Mouse (Mus musculus): ENCODE data around the gene Gm815. TPM values are rescaled to one million over a fixed set of nuclear protein-coding genes. Genes with fewer than 3 reads are reported as not detected.

Gm815 gene
- polyA plus RNA-seq (2015; fragmentation: Nextera tagmentation; extraction: Ambion mirVana): not detected in 2 replicates

GRCm38 (mm10) chr19:26885616-26886015, at the start of gene Gm815:
TSS of gene Gm815 (plus strand) at chr19:26885881.
- no peak within 1 kb of the TSS for H3K27ac ChIP-seq (replicated peaks)
- H3K9me3 ChIP-seq: no peaks in the 10 kb centered on the region
- no peak within 1 kb of the TSS for H3K4me3 ChIP-seq
- H3K27me3 ChIP-seq (replicated peaks): no peaks in the 10 kb centered on the region
- H3K4me1 ChIP-seq: peaks cover 8% of the 10 kb centered on the region
- no peak for ATAC-seq (ENCODE audit: extremely low read depth, insufficient number of reproducible peaks, low FRiP score, low TSS enrichment)
- no peaks in the 10 kb centered on the region for H3K36me3 ChIP-seq
- H3K9ac ChIP-seq: no peak within 1 kb of the TSS
- no peak within 1 kb of the TSS for H3K4me2 ChIP-seq
- 67% methylated on average over 6 of the region's 6 CpGs for WGBS

GRCm38 (mm10) chr19:26837626-26838025, 48.1 kb upstream of the Gm815 start:
- no peaks in the 10 kb centered on the region for H3K4me1 ChIP-seq
- H3K9ac ChIP-seq: no peak overlapping the region
- no peaks in the 10 kb centered on the region for H3K27me3 ChIP-seq (replicated peaks)
- no peaks in the 10 kb centered on the region for H3K36me3 ChIP-seq
- no peak overlapping the region for H3K27ac ChIP-seq (replicated peaks)
- WGBS: 60% methylated on average over 1 of the region's 1 CpGs
- H3K4me2 ChIP-seq: no peak overlapping the region
- no peak for ATAC-seq (ENCODE audit: extremely low read depth, insufficient number of reproducible peaks, low FRiP score, low TSS enrichment)
- H3K4me3 ChIP-seq: no peak overlapping the region
- H3K9me3 ChIP-seq: no peaks in the 10 kb centered on the region

DNA sequence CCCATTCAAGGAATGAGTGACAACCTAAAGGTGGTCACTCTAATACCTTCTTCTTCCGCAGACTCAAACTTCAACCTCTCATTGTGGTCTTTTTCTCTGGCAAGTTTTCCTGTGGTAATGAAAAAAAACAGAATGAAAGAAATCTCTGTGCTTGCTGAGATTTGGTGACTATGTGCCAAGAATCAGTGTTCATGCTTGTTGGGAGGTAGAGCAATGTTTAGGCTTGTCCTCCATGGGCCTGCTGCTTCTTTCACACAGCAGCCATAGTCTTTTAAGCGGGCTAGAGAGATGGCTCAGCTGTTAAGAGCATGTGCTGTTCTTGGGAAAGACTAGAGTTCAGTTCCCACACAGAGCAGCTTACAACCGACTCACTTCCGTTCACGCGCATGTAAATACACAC, 41.8 kb upstream of the Gm815 start:
- peaks cover 11% of the 10 kb centered on the region for H3K4me1 ChIP-seq
- 88% methylated on average over 6 of the region's 6 CpGs for WGBS
- no peaks in the 10 kb centered on the region for H3K27me3 ChIP-seq (replicated peaks)
- no peak overlapping the region for H3K9ac ChIP-seq
- H3K36me3 ChIP-seq: no peaks in the 10 kb centered on the region
- peaks cover 2% of the 10 kb centered on the region; the same call in 1 of the 2 replicates for H3K9me3 ChIP-seq
- no peak overlapping the region for H3K27ac ChIP-seq (replicated peaks)
- no peak overlapping the region for H3K4me3 ChIP-seq
- H3K4me2 ChIP-seq: no peak overlapping the region
- ATAC-seq (ENCODE audit: extremely low read depth, insufficient number of reproducible peaks, low FRiP score, low TSS enrichment): no peak

- peak overlapping the region; percentile 71 for H3K9ac ChIP-seq
- peak overlapping the region; percentile 66 for H3K4me3 ChIP-seq
- no peak for ATAC-seq (ENCODE audit: extremely low read depth, insufficient number of reproducible peaks, low FRiP score, low TSS enrichment)
- WGBS: 26% methylated on average over 8 of the region's 8 CpGs
- H3K4me2 ChIP-seq: peak overlapping the region; percentile 72
- H3K36me3 ChIP-seq: no peaks in the 10 kb centered on the region
- peaks cover 3% of the 10 kb centered on the region; the same call in 1 of the 2 replicates for H3K9me3 ChIP-seq
- no peak overlapping the region for H3K27ac ChIP-seq (replicated peaks)
- H3K27me3 ChIP-seq (replicated peaks): no peaks in the 10 kb centered on the region
- peaks cover 11% of the 10 kb centered on the region for H3K4me1 ChIP-seq
Measured at GRCm38 (mm10) chr19:26844813-26845212, 40.9 kb upstream of the Gm815 start.

DNA sequence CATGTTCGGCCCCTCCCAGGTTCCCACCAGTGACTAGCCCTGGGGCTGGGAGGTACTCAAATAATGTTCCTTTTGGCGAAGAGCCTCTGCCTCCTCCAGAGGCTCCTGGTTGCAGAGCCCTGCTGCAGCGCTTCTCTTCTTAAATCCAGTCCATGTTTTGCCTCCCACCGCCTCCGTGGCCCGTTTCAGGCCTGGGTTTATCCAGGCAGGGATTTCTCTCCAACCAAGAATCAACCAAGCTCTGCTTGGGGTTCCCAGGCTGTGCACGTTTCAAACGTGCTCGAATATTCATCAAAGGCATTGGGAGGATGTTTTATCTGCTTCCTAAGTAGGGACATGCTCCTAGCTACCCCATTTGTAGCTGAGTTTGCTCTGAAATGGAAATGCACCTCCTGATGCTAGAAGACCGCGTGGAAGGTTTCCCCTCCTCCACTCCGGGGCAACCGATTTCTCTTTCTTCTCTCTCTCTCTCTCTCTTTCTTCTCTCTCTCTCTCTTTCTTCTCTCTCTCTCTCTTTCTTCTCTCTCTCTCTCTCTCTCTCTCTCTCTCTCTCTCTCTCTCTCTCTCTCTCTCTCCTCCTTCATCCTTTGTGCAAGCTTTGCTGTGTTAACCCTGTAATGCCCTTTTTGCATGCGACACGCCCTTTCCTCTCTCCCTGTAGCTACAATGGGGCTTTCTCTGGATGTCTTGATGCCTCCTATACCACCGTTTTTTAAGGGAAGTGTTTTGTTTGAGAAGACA, 40.2 kb upstream of the Gm815 start:
- H3K9ac ChIP-seq: peak overlapping the region; percentile 83
- H3K9me3 ChIP-seq: peaks cover 3% of the 10 kb centered on the region; the same call in 1 of the 2 replicates
- peak overlapping the region; percentile 66 for H3K4me3 ChIP-seq
- H3K27ac ChIP-seq (replicated peaks): peak overlapping the region; percentile 91
- H3K4me1 ChIP-seq: peaks cover 11% of the 10 kb centered on the region
- H3K36me3 ChIP-seq: no peaks in the 10 kb centered on the region
- ATAC-seq (ENCODE audit: extremely low read depth, insufficient number of reproducible peaks, low FRiP score, low TSS enrichment): no peak
- WGBS: under 1% methylated on average over 16 of the region's 16 CpGs
- no peaks in the 10 kb centered on the region for H3K27me3 ChIP-seq (replicated peaks)
- peak overlapping the region; percentile 72 for H3K4me2 ChIP-seq

GRCm38 (mm10) chr19:26846017-26846285, 39.7 kb upstream of the Gm815 start:
- 14% methylated on average over 1 of the region's 1 CpGs for WGBS
- H3K9me3 ChIP-seq: peaks cover 3% of the 10 kb centered on the region; the same call in 1 of the 2 replicates
- peaks cover 11% of the 10 kb centered on the region for H3K4me1 ChIP-seq
- H3K27me3 ChIP-seq (replicated peaks): no peaks in the 10 kb centered on the region
- H3K36me3 ChIP-seq: no peaks in the 10 kb centered on the region
- ATAC-seq (ENCODE audit: extremely low read depth, insufficient number of reproducible peaks, low FRiP score, low TSS enrichment): no peak
- H3K27ac ChIP-seq (replicated peaks): peak overlapping the region; percentile 91
- H3K4me3 ChIP-seq: peak overlapping the region; percentile 66
- peak overlapping the region; percentile 72 for H3K4me2 ChIP-seq
- peak overlapping the region; percentile 83 for H3K9ac ChIP-seq

GRCm38 (mm10) chr19:26851017-26851782, 34.5 kb upstream of the Gm815 start:
- Histone ChIP-seq H3K27me3 (replicated peaks) (no peaks in the 10 kb centered on the region), H3K9ac (no peak overlapping the region), H3K4me2 (0 out of 2 replicates have a peak overlapping the region, but pooled peaks have one; percentile 9), H3K27ac (replicated peaks) (no peak overlapping the region), H3K4me3 (no peak overlapping the region), H3K36me3 (no peaks in the 10 kb centered on the region), H3K9me3 (peaks cover 3% of the 10 kb centered on the region; the same call in 1 of the 2 replicates), H3K4me1 (peaks cover 17% of the 10 kb centered on the region)
- 63% methylated on average over 10 of the region's 10 CpGs for WGBS
- ATAC-seq (ENCODE audit: extremely low read depth, insufficient number of reproducible peaks, low FRiP score, low TSS enrichment): no peak

DNA sequence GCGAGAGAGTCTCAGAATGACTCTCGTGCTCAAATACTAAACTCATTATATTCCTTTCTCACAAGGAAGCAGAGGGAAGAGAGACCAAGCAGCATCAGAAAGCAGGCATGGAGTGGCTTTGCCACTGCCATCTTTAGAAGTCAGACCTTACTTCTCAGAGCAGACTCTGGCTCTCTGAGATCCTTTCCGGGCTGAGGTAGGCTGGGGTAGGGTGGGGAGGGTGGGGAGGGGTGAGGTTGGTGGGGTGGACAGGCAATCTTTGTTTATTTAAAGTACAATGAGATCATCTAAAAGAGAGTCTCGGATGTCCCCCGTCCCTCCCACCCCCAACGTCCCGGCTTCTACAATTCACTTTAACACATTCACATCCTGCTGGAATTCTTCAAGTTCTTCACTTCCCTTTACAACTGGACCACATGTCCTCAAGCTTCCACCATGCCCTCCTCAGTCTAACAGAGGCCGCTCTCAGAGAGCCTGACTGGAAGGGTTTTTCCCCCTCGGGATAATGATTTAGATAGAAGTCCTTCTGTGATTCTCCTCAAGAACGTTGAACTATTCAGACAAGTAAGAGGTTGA, 33.3 kb upstream of the Gm815 start:
- H3K36me3 ChIP-seq: no peaks in the 10 kb centered on the region
- no peaks in the 10 kb centered on the region for H3K27me3 ChIP-seq (replicated peaks)
- peaks cover 3% of the 10 kb centered on the region; the same call in 1 of the 2 replicates for H3K9me3 ChIP-seq
- no peak overlapping the region for H3K4me2 ChIP-seq
- no peak overlapping the region for H3K9ac ChIP-seq
- WGBS: 45% methylated on average over 10 of the region's 10 CpGs
- no peak overlapping the region for H3K27ac ChIP-seq (replicated peaks)
- ATAC-seq (ENCODE audit: extremely low read depth, insufficient number of reproducible peaks, low FRiP score, low TSS enrichment): no peak
- H3K4me3 ChIP-seq: no peak overlapping the region
- peaks cover 17% of the 10 kb centered on the region for H3K4me1 ChIP-seq

GRCm38 (mm10) chr19:26853701-26854282, 31.9 kb upstream of the Gm815 start:
- no peak for ATAC-seq (ENCODE audit: extremely low read depth, insufficient number of reproducible peaks, low FRiP score, low TSS enrichment)
- peaks cover 17% of the 10 kb centered on the region for H3K4me1 ChIP-seq
- no peaks in the 10 kb centered on the region for H3K27me3 ChIP-seq (replicated peaks)

DNA sequence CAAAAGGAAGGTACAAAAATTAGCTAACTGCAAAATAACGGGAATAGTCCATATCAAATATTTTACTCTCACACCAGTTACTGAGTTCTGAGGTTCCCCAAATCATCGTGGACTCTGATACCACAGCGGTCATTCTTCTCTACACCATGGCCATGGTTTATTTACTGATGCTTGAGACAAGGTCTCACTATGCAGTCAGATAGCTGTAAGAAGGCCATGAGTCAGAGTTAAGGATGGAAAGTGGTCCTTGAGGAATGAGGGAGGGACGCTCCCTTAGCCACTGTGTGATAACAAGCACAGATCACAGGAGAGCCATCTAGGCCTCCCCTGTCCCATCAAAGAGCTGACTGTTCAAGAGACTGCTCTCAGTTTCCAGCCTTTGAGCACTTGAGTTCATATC, 31.0 kb upstream of the Gm815 start:
- H3K27ac ChIP-seq (replicated peaks): no peak overlapping the region
- H3K36me3 ChIP-seq: no peaks in the 10 kb centered on the region
- H3K4me1 ChIP-seq: peaks cover 20% of the 10 kb centered on the region
- H3K4me2 ChIP-seq: no peak overlapping the region
- no peaks in the 10 kb centered on the region for H3K27me3 ChIP-seq (replicated peaks)
- no peak overlapping the region for H3K4me3 ChIP-seq
- ATAC-seq (ENCODE audit: extremely low read depth, insufficient number of reproducible peaks, low FRiP score, low TSS enrichment): no peak
- H3K9me3 ChIP-seq: no peaks in the 10 kb centered on the region
- H3K9ac ChIP-seq: no peak overlapping the region
- 61% methylated on average over 4 of the region's 4 CpGs for WGBS

More at GRCm38 (mm10) chr19:26853701-26854282, 31.9 kb upstream of the Gm815 start:
- Histone ChIP-seq H3K9me3 (peaks cover 2% of the 10 kb centered on the region; the same call in 1 of the 2 replicates), H3K27ac (replicated peaks) (no peak overlapping the region), H3K9ac (no peak overlapping the region), H3K4me3 (no peak overlapping the region), H3K4me2 (no peak overlapping the region), H3K36me3 (no peaks in the 10 kb centered on the region)
- 52% methylated on average over 8 of the region's 8 CpGs for WGBS

GRCm38 (mm10) chr19:26855152-26855551, 30.5 kb upstream of the Gm815 start:
- Histone ChIP-seq H3K9ac (no peak overlapping the region), H3K9me3 (no peaks in the 10 kb centered on the region), H3K27ac (replicated peaks) (no peak overlapping the region), H3K4me2 (no peak overlapping the region), H3K4me3 (no peak overlapping the region), H3K27me3 (replicated peaks) (no peaks in the 10 kb centered on the region), H3K36me3 (no peaks in the 10 kb centered on the region), H3K4me1 (peaks cover 20% of the 10 kb centered on the region)
- WGBS: 56% methylated on average over 7 of the region's 7 CpGs
- no peak for ATAC-seq (ENCODE audit: extremely low read depth, insufficient number of reproducible peaks, low FRiP score, low TSS enrichment)
